Mouse (Mus musculus): ENCODE measurements around the gene Dtnb. TPM values are rescaled to one million over a fixed set of nuclear protein-coding genes. Genes with fewer than 3 reads are reported as not detected.
A peak's percentile ranks its signal among the peaks of the same experiment; 100 is the strongest.

Dtnb gene
- polyA plus RNA-seq, 1 experiment from 2014 or later, result 12.6 TPM

DNA sequence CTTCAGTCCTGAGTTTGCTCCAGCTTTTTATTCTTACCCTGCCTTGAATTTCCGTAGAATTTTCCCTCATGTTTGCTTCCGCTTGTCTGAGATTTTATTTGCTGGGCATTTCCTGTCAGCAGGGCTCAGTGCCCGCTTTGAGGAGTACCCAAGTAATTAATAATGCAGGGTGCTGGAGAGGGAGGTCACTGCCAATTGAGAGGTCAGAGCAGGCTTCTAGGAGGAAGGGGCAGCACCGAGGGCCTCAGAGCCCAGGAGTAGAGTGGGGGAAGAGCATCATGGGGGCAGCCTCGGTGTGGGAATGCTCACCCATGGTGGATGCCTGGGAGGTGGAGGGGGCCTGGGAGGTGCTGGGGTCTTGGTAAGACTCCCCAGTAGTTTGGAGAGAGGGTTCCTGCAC, 239.4 kb downstream of the Dtnb start:
- Histone ChIP-seq H3K27me3 (ENCODE audit: control insufficient read depth, insufficient read depth, low read length) (no peaks in the 10 kb centered on the region), H3K27ac (replicated peaks) (no peak overlapping the region), H3K4me3 (ENCODE audit: low read depth, low read length) (no peak overlapping the region), H3K36me3 (ENCODE audit: control insufficient read depth, insufficient read depth, low read length) (no peaks in the 10 kb centered on the region), H3K4me2 (replicated peaks; ENCODE audit: low read depth) (peak overlapping the region; percentile 25; the same call in 1 of the 2 replicates), H3K4me1 (replicated peaks; ENCODE audit: control insufficient read depth, insufficient read depth) (peaks cover 26% of the 10 kb centered on the region), H3K9ac (ENCODE audit: low read length) (no peak overlapping the region), H3K9me3 (ENCODE audit: control insufficient read depth, low read length) (no peaks in the 10 kb centered on the region)
- peak; percentile 25 for DNase-seq (ENCODE audit: low spot score)
- TF ChIP-seq EP300 (optimal IDR thresholded peaks at IDR 0.05), result no peak
- TF ChIP-seq CTCF (IDR thresholded peaks at IDR 0.05; ENCODE audit: low read depth), result no peak
- WGBS, result 19% methylated on average over 5 of the region's 5 CpGs
- ATAC-seq (ENCODE audit: low FRiP score, low TSS enrichment), result no peak

DNA sequence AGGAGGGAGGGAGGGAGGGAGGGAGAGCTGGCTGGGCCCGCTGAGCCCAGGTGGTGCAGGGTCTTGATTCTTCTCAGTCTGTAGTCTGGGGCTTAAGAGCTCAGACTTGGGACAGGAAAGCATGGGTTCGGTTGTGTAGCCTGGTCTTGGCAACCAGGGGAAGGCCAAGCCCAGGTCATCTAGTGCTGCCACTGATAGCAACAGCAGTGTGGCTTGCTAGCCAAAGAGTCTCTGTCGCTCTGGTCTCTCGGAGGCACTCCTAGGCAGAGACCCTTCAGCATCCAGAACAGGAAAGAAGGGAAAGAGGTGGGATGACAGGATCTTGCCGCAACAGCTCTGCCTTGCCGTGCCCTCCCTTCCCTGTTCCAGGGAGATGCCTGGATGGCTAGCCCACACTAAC, 240.1 kb downstream of the Dtnb start:
- no peak overlapping the region for H3K4me2 ChIP-seq (replicated peaks; ENCODE audit: low read depth)
- ATAC-seq (ENCODE audit: low FRiP score, low TSS enrichment) (no peak), DNase-seq (ENCODE audit: low spot score) (no peak)
- no peak overlapping the region for H3K4me3 ChIP-seq (ENCODE audit: low read depth, low read length)
- peaks cover 26% of the 10 kb centered on the region for H3K4me1 ChIP-seq (replicated peaks; ENCODE audit: control insufficient read depth, insufficient read depth)
- no peaks in the 10 kb centered on the region for H3K27me3 ChIP-seq (ENCODE audit: control insufficient read depth, insufficient read depth, low read length)
- WGBS, result 51% methylated on average over 6 of the region's 6 CpGs
- H3K27ac ChIP-seq (replicated peaks), result 0 out of 2 replicates have a peak overlapping the region, but pooled peaks have one; percentile 8
- H3K9me3 ChIP-seq (ENCODE audit: control insufficient read depth, low read length), result no peaks in the 10 kb centered on the region
- H3K36me3 ChIP-seq (ENCODE audit: control insufficient read depth, insufficient read depth, low read length), result no peaks in the 10 kb centered on the region
- no peak for TF ChIP-seq CTCF (IDR thresholded peaks at IDR 0.05; ENCODE audit: low read depth)
- no peak for TF ChIP-seq EP300 (optimal IDR thresholded peaks at IDR 0.05)
- H3K9ac ChIP-seq (ENCODE audit: low read length), result no peak overlapping the region

DNA sequence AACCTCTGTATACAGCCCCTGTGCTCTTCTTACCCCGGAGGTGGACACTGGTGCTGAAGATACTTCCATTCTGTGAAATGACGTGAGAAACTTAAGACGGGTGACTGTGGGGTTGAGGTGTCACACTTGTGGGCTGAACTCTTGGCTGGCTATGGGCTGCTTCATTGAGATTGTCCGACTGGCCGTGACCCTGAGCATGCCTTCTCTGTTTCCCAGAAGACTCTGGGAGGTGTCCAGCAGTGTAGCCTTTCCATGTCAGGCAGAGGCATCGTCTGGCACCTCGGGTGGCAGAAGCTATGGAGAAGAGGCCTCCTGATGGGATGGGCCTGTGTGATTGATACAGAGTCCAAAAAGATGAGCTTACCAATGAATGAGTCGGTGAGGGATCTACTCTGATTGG, 241.0 kb downstream of the Dtnb start:
- no peak for ATAC-seq (ENCODE audit: low FRiP score, low TSS enrichment)
- no peak overlapping the region for H3K4me2 ChIP-seq (replicated peaks; ENCODE audit: low read depth)
- 86% methylated on average over 8 of the region's 8 CpGs for WGBS
- H3K9ac ChIP-seq (ENCODE audit: low read length), result no peak overlapping the region
- H3K4me1 ChIP-seq (replicated peaks; ENCODE audit: control insufficient read depth, insufficient read depth), result peaks cover 31% of the 10 kb centered on the region
- no peaks in the 10 kb centered on the region for H3K9me3 ChIP-seq (ENCODE audit: control insufficient read depth, low read length)
- no peak for DNase-seq (ENCODE audit: low spot score)
- no peaks in the 10 kb centered on the region for H3K36me3 ChIP-seq (ENCODE audit: control insufficient read depth, insufficient read depth, low read length)
- TF ChIP-seq EP300 (optimal IDR thresholded peaks at IDR 0.05), result no peak
- TF ChIP-seq CTCF (IDR thresholded peaks at IDR 0.05; ENCODE audit: low read depth), result no peak
- no peak overlapping the region for H3K27ac ChIP-seq (replicated peaks)
- H3K4me3 ChIP-seq (ENCODE audit: low read depth, low read length), result no peak overlapping the region
- no peaks in the 10 kb centered on the region for H3K27me3 ChIP-seq (ENCODE audit: control insufficient read depth, insufficient read depth, low read length)

DNA sequence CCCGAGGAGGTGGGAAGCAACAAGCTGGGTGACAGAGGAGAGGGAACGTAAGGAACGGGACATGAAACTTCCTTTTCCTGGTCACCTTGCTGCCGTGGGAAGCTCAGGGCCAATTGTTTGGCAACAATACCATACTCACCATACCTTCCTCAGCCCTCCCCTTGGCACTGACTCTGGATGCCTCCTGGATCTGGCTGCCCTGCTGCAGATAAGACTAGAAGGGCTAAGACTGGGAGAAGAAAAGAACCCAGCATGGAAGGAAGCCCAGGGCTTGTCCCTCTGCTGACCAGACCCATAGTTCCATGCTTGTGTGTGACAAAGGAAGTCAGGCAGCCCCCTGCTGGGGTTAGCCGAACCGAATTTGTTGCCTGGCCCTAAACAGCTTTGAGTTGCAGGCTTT, 243.2 kb downstream of the Dtnb start:
- no peak overlapping the region for H3K27ac ChIP-seq (replicated peaks)
- H3K9me3 ChIP-seq (ENCODE audit: control insufficient read depth, low read length), result no peaks in the 10 kb centered on the region
- TF ChIP-seq CTCF (IDR thresholded peaks at IDR 0.05; ENCODE audit: low read depth) (no peak), EP300 (optimal IDR thresholded peaks at IDR 0.05) (no peak)
- DNase-seq (ENCODE audit: low spot score) (no peak), ATAC-seq (ENCODE audit: low FRiP score, low TSS enrichment) (no peak)
- H3K4me3 ChIP-seq (ENCODE audit: low read depth, low read length), result no peak overlapping the region
- H3K4me1 ChIP-seq (replicated peaks; ENCODE audit: control insufficient read depth, insufficient read depth), result peaks cover 21% of the 10 kb centered on the region
- H3K9ac ChIP-seq (ENCODE audit: low read length), result no peak overlapping the region
- WGBS, result 36% methylated on average over 6 of the region's 6 CpGs
- H3K36me3 ChIP-seq (ENCODE audit: control insufficient read depth, insufficient read depth, low read length), result no peaks in the 10 kb centered on the region
- H3K27me3 ChIP-seq (ENCODE audit: control insufficient read depth, insufficient read depth, low read length), result no peaks in the 10 kb centered on the region
- H3K4me2 ChIP-seq (replicated peaks; ENCODE audit: low read depth), result no peak overlapping the region

DNA sequence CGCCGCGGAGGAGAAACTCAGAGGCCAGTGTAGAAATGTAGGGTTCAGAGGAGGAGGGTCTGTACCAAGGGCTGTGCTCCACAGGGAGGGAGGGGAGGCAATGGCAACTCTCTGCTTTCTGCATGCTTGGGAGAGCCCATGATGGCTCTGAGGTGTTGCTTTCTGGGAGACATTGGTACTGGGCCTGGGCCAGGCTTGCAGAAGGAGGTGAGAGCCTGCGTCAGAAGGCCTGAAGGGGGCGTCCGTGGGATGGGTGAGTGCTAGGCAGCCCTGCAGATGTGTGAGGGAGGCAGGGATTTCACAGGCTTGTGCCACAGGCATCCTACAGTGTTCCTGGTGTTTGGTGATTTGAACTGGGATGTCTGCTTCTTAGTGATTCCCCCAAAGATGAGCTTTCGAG, 244.9 kb downstream of the Dtnb start:
- Histone ChIP-seq H3K9me3 (ENCODE audit: control insufficient read depth, low read length) (no peaks in the 10 kb centered on the region), H3K9ac (ENCODE audit: low read length) (no peak overlapping the region), H3K4me2 (replicated peaks; ENCODE audit: low read depth) (no peak overlapping the region), H3K27ac (replicated peaks) (no peak overlapping the region), H3K27me3 (ENCODE audit: control insufficient read depth, insufficient read depth, low read length) (no peaks in the 10 kb centered on the region), H3K36me3 (ENCODE audit: control insufficient read depth, insufficient read depth, low read length) (no peaks in the 10 kb centered on the region), H3K4me3 (ENCODE audit: low read depth, low read length) (no peak overlapping the region), H3K4me1 (replicated peaks; ENCODE audit: control insufficient read depth, insufficient read depth) (peaks cover 15% of the 10 kb centered on the region)
- 66% methylated on average over 7 of the region's 7 CpGs for WGBS
- no peak for TF ChIP-seq EP300 (optimal IDR thresholded peaks at IDR 0.05)
- peak; percentile 49 for TF ChIP-seq CTCF (IDR thresholded peaks at IDR 0.05; ENCODE audit: low read depth)
- peak; percentile 27 for DNase-seq (ENCODE audit: low spot score)
- no peak for ATAC-seq (ENCODE audit: low FRiP score, low TSS enrichment)

DNA sequence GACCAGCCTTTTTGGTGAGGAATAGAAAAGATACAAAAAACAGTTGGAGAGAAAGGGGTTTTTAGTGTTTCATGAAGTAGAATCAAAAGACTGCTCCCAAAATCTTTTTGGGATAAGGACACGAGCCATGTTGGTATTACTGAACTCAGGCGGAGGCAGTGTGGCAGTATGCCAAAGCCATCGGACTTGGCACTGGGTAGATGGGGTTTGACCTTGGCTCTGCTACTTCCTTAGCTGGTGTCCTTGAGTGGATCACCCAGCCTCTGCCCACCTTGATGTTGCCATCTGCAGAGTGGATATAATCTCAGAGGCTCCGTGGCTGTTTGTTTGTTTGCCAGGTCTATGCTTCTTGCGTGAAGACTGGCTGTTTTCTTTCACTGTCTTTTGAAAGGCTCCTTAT, 245.4 kb downstream of the Dtnb start:
- H3K9me3 ChIP-seq (ENCODE audit: control insufficient read depth, low read length), result no peaks in the 10 kb centered on the region
- no peak overlapping the region for H3K4me2 ChIP-seq (replicated peaks; ENCODE audit: low read depth)
- DNase-seq (ENCODE audit: low spot score), result no peak
- peaks cover 15% of the 10 kb centered on the region for H3K4me1 ChIP-seq (replicated peaks; ENCODE audit: control insufficient read depth, insufficient read depth)
- WGBS, result 55% methylated on average over 5 of the region's 5 CpGs
- no peaks in the 10 kb centered on the region for H3K27me3 ChIP-seq (ENCODE audit: control insufficient read depth, insufficient read depth, low read length)
- no peak overlapping the region for H3K4me3 ChIP-seq (ENCODE audit: low read depth, low read length)
- no peak overlapping the region for H3K9ac ChIP-seq (ENCODE audit: low read length)
- no peak for ATAC-seq (ENCODE audit: low FRiP score, low TSS enrichment)
- no peak overlapping the region for H3K27ac ChIP-seq (replicated peaks)
- TF ChIP-seq CTCF (IDR thresholded peaks at IDR 0.05; ENCODE audit: low read depth), result no peak
- no peak for TF ChIP-seq EP300 (optimal IDR thresholded peaks at IDR 0.05)
- no peaks in the 10 kb centered on the region for H3K36me3 ChIP-seq (ENCODE audit: control insufficient read depth, insufficient read depth, low read length)

Data from stomach, postnatal 0 days (tissue).